Mouse (Mus musculus): ENCODE results near the gene Zfp866.

Zfp866 gene

GRCm38 (mm10) chr8:69715366-69715765, 75.6 kb downstream of the Zfp866 start:
- DNase-seq, result no peak

- no peak for DNase-seq
Measured at GRCm38 (mm10) chr8:69713516-69713915, 77.5 kb downstream of the Zfp866 start.
